In the genomic region with DNA sequence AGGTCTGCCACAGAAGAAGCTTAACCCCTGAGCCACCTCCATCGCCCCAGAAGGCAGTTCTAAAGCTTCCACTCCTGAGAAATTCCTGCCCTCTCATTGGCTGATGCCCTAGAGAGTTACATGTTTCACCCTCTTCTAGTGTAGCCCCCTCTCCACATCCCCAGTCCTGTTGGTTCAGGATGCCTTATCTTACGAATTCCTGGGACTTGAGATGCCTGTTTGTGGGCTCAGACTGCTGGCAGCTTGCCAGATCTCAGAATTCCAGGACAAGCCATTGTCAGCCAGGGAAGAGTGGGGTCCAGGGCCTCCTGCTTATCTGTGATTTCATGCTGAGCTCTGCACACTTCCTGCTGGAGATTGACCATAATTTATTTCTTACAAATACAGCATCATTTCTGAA, we compare ENCODE assay signal across 12 mouse cellular contexts.
DNase-seq lines count a peak whose midpoint lies in the region; TF ChIP-seq lines count a peak whose summit lies in the region.
"Had no signal": no experiment of that assay in that cellular context is flagged by ENCODE, and none has a peak within 500 bp of the region (broad histone marks: within the 10 kb centered on the region; RNA-seq: fewer than 3 reads in every experiment).

No protein-coding gene starts in this region.

- TF ChIP-seq POLR2A in kidney, adult 2 months (IDR thresholded peaks at IDR 0.05; ENCODE audit: low read depth, low read length) = no peak

- no peak overlapping the region for H3K27ac ChIP-seq in kidney, adult 2 months (ENCODE audit: insufficient read depth, low read depth, low read length)
- no peak overlapping the region for H3K27ac ChIP-seq in left cerebral cortex, adult 2 months
- H3K27ac ChIP-seq: embryonic facial prominence, embryonic 15.5 days; hindbrain, embryonic 14.5 days; midbrain, embryonic 13.5 days; stomach, embryonic 15.5 days had no signal

- no peaks in the 10 kb centered on the region for H3K4me1 ChIP-seq in kidney, adult 2 months (ENCODE audit: control insufficient read depth, insufficient read depth, low read length)

- H3K27me3 ChIP-seq in kidney, adult 2 months (replicated peaks; ENCODE audit: control insufficient read depth, insufficient read depth, low read length) = no peaks in the 10 kb centered on the region
- H3K27me3 ChIP-seq: embryonic facial prominence, embryonic 15.5 days; midbrain, embryonic 13.5 days; stomach, embryonic 15.5 days had no signal

- no peak for TF ChIP-seq CTCF in kidney, adult 2 months (conservative IDR thresholded peaks at IDR 0.05; ENCODE audit: insufficient read depth, insufficient read length, low read depth, low read length)
- TF ChIP-seq CTCF in left cerebral cortex, adult 2 months (IDR thresholded peaks at IDR 0.05) = no peak

- peak; percentile 41 for DNase-seq in embryo, embryonic 10 days (ENCODE audit: low spot score)
- DNase-seq in embryo, embryonic 9.5 days (ENCODE audit: extremely low spot score) = no peak
- DNase-seq in kidney, postnatal 14 days = peak; percentile 23
- no peak for DNase-seq in kidney, adult 2 months
- peak; percentile 32 for DNase-seq in embryo, embryonic 11.5 days (ENCODE audit: low read depth, low spot score)
- DNase-seq in lung, postnatal 14 days = peak; percentile 8
- no peak for DNase-seq in B cell, adult 2 months
- no peak for DNase-seq in left cerebral cortex, adult 2 months (ENCODE audit: extremely low spot score in 1 of 2, low spot score in 2 of 2)

- intact Hi-C loops in left cerebral cortex, adult 2 months (cut with DNase I) = no loop called here

- H3K36me3 ChIP-seq in kidney, adult 2 months (ENCODE audit: control insufficient read depth, insufficient read depth, low read length) = no peaks in the 10 kb centered on the region
- H3K36me3 ChIP-seq: embryonic facial prominence, embryonic 15.5 days; midbrain, embryonic 13.5 days; stomach, embryonic 15.5 days had no signal

- 53% methylated on average over 2 of the region's 2 CpGs for WGBS in kidney, adult 2 months

- no peak overlapping the region for H3K4me3 ChIP-seq in kidney, adult 2 months (ENCODE audit: insufficient read depth, low read depth, low read length)
- no peak overlapping the region for H3K4me3 ChIP-seq in left cerebral cortex, adult 2 months
- H3K4me3 ChIP-seq: embryonic facial prominence, embryonic 15.5 days; midbrain, embryonic 13.5 days; stomach, embryonic 15.5 days had no signal

Comparison
In these comparisons a context has a peak if more than half of its experiments do, and no peak if none do; other contexts are left out.
1. DNase-seq: peak in embryo, embryonic 10 days (single experiment), kidney, postnatal 14 days (single experiment), embryo, embryonic 11.5 days (single experiment) and lung, postnatal 14 days (single experiment); none in embryo, embryonic 9.5 days (single experiment), kidney, adult 2 months (single experiment), B cell, adult 2 months (0 of 2) and left cerebral cortex, adult 2 months (0 of 2).